Mouse (Mus musculus): ENCODE results near the gene Cyth3.

Cyth3 gene

GRCm38 (mm10) chr5:143621893-143622622 is at the start of gene Cyth3:
TSS of gene Cyth3 (plus strand) at chr5:143622447.
- peak; percentile 95 for DNase-seq

- no peak for DNase-seq
Measured at GRCm38 (mm10) chr5:143573067-143573466, 49.2 kb upstream of the Cyth3 start.

- DNase-seq = no peak
Measured at GRCm38 (mm10) chr5:143574261-143575178, 47.7 kb upstream of the Cyth3 start.

- no peak for DNase-seq
Measured at GRCm38 (mm10) chr5:143579537-143580203, 42.6 kb upstream of the Cyth3 start.

- no peak for DNase-seq
Measured at GRCm38 (mm10) chr5:143580982-143581381, 41.3 kb upstream of the Cyth3 start.

GRCm38 (mm10) chr5:143581874-143582273 is 40.4 kb upstream of the Cyth3 start:
- DNase-seq = no peak

GRCm38 (mm10) chr5:143583081-143583480 is 39.2 kb upstream of the Cyth3 start:
- DNase-seq = no peak

- DNase-seq = no peak
Measured at GRCm38 (mm10) chr5:143584982-143585381, 37.3 kb upstream of the Cyth3 start.

GRCm38 (mm10) chr5:143586386-143586785 is 35.9 kb upstream of the Cyth3 start:
- no peak for DNase-seq

- no peak for DNase-seq
Measured at GRCm38 (mm10) chr5:143589108-143589507, 33.1 kb upstream of the Cyth3 start.

GRCm38 (mm10) chr5:143592926-143593325 is 29.3 kb upstream of the Cyth3 start:
- no peak for DNase-seq

GRCm38 (mm10) chr5:143593563-143594146 is 28.6 kb upstream of the Cyth3 start:
- no peak for DNase-seq

GRCm38 (mm10) chr5:143594291-143595065 is 27.8 kb upstream of the Cyth3 start:
- no peak for DNase-seq

GRCm38 (mm10) chr5:143602051-143602450 is 20.2 kb upstream of the Cyth3 start:
- no peak for DNase-seq

GRCm38 (mm10) chr5:143604157-143604774 is 18.0 kb upstream of the Cyth3 start:
- no peak for DNase-seq

GRCm38 (mm10) chr5:143606756-143607155 is 15.5 kb upstream of the Cyth3 start:
- DNase-seq = no peak

GRCm38 (mm10) chr5:143608175-143608574 is 14.1 kb upstream of the Cyth3 start:
- no peak for DNase-seq

- DNase-seq = no peak
Measured at GRCm38 (mm10) chr5:143611954-143612353, 10.3 kb upstream of the Cyth3 start.

GRCm38 (mm10) chr5:143613265-143613664 is 9.0 kb upstream of the Cyth3 start:
- no peak for DNase-seq

GRCm38 (mm10) chr5:143614519-143614918 is 7.7 kb upstream of the Cyth3 start:
- DNase-seq = no peak

- no peak for DNase-seq
Measured at GRCm38 (mm10) chr5:143615353-143615752, 6.9 kb upstream of the Cyth3 start.

GRCm38 (mm10) chr5:143616116-143616515 is 6.1 kb upstream of the Cyth3 start:
- DNase-seq = no peak
